Mouse (Mus musculus) olfactory bulb, adult 2 months (tissue): ENCODE data around the gene Fam131b.

Experiments
- CTCF ChIP-seq: fragments of 200-500 bp; IDR thresholded peaks from 2 replicates; pipeline ENCODE4 v1.5.1; 2012; ENCODE audit warnings: low read depth, mild to moderate bottlenecking, low read length, moderate library complexity; ENCODE audit not compliant: insufficient read depth
- POLR2A ChIP-seq: fragments of 200-500 bp; IDR thresholded peaks from 2 replicates; pipeline ENCODE4 v1.6.1; 2012; ENCODE audit warnings: mild to moderate bottlenecking, low read depth, low read length, moderate library complexity; ENCODE audit not compliant: insufficient read depth

GRCm38 (mm10) chr6:42326509-42326908 lies 2.1 kb upstream of the Fam131b start:
- no peak for TF ChIP-seq CTCF
- no peak for TF ChIP-seq POLR2A
